Mouse (Mus musculus) C2C12 (cell line): Measurements from ENCODE around the gene Gm37419.

Experiments used
- CTCF ChIP-seq: IDR thresholded peaks from one replicate; pipeline ENCODE4 v1.5.1; 2011; ENCODE audit not compliant: control insufficient read depth, insufficient read depth, insufficient read length
- FOSL1 ChIP-seq: IDR thresholded peaks from one replicate; pipeline ENCODE4 v1.8.0; 2011; ENCODE audit warnings: mild to moderate bottlenecking, low read length; ENCODE audit not compliant: poor library complexity, insufficient read depth, severe bottlenecking
- MYOD1 ChIP-seq: IDR thresholded peaks from one replicate; pipeline ENCODE4 v1.6.1; 2011; ENCODE audit warnings: low read depth; ENCODE audit not compliant: control insufficient read depth, insufficient read length
- MYOG ChIP-seq: IDR thresholded peaks from one replicate; pipeline ENCODE4 v1.6.1; 2011; ENCODE audit not compliant: control insufficient read depth, insufficient read length; ENCODE audit errors: extremely low read depth
- USF1 ChIP-seq: IDR thresholded peaks from one replicate; pipeline ENCODE4 v1.6.1; 2011; ENCODE audit warnings: low read depth, mild to moderate bottlenecking, control low read depth, moderate library complexity

- no peak for TF ChIP-seq CTCF
- TF ChIP-seq USF1: no peak
- TF ChIP-seq MYOD1: no peak
- TF ChIP-seq FOSL1: no peak
- no peak for TF ChIP-seq MYOG
These were observed 7.9 kb upstream of the Gm37419 start for GRCm38 (mm10) chr16:23980201-23980870.
